13 mouse cellular contexts compared by ENCODE assay signal in genomic region chr4:82436656-82437055, GRCm38 (mm10).
DNase-seq lines count a peak whose midpoint lies in the region; ATAC-seq and TF ChIP-seq lines count a peak whose summit lies in the region.
"Had no signal": no experiment of that assay in that cellular context is flagged by ENCODE, and none has a peak within 500 bp of the region (broad histone marks: within the 10 kb centered on the region; RNA-seq: fewer than 3 reads in every experiment).

No protein-coding gene starts in this region.

- H3K4me3 ChIP-seq in heart, adult 2 months, result no peak overlapping the region
- no peak overlapping the region for H3K4me3 ChIP-seq in intestine, embryonic 15.5 days (replicated peaks)
- H3K4me3 ChIP-seq in intestine, postnatal 0 days (ENCODE audit: low read depth, low read length), result no peak overlapping the region
- H3K4me3 ChIP-seq in lung, postnatal 0 days (ENCODE audit: low read depth, low read length), result no peak overlapping the region
- no peak overlapping the region for H3K4me3 ChIP-seq in lung, adult 2 months (replicated peaks; ENCODE audit: extremely low read depth, low read depth, low read length)
- H3K4me3 ChIP-seq in stomach, embryonic 16.5 days (replicated peaks; ENCODE audit: low read length), result no peak overlapping the region
- H3K4me3 ChIP-seq: midbrain, embryonic 12.5 days had no signal

- no peak for TF ChIP-seq CTCF in heart, adult 2 months (IDR thresholded peaks at IDR 0.05)
- no peak for TF ChIP-seq CTCF in intestine, postnatal 0 days (IDR thresholded peaks at IDR 0.05; ENCODE audit: low read depth)
- no peak for TF ChIP-seq CTCF in lung, postnatal 0 days (IDR thresholded peaks at IDR 0.05)
- no peak for TF ChIP-seq CTCF in lung, adult 2 months (IDR thresholded peaks at IDR 0.05; ENCODE audit: insufficient read depth, low read length)

- no peak for TF ChIP-seq EP300 in heart, adult 2 months (IDR thresholded peaks at IDR 0.05; ENCODE audit: insufficient read depth, low read depth, low read length)
- TF ChIP-seq EP300 in lung, postnatal 0 days (IDR thresholded peaks at IDR 0.05), result no peak

- no peaks in the 10 kb centered on the region for H3K9me3 ChIP-seq in intestine, embryonic 15.5 days
- H3K9me3 ChIP-seq in intestine, postnatal 0 days (ENCODE audit: control insufficient read depth), result no peaks in the 10 kb centered on the region
- H3K9me3 ChIP-seq in lung, postnatal 0 days (ENCODE audit: low read length), result no peaks in the 10 kb centered on the region
- no peaks in the 10 kb centered on the region for H3K9me3 ChIP-seq in stomach, embryonic 16.5 days (replicated peaks; ENCODE audit: control insufficient read depth, low read length)
- H3K9me3 ChIP-seq: midbrain, embryonic 12.5 days had no signal

- peaks cover 54% of the 10 kb centered on the region for H3K36me3 ChIP-seq in heart, adult 2 months (ENCODE audit: control insufficient read depth, insufficient read depth, low read length)
- no peaks in the 10 kb centered on the region for H3K36me3 ChIP-seq in intestine, embryonic 15.5 days
- no peaks in the 10 kb centered on the region for H3K36me3 ChIP-seq in intestine, postnatal 0 days (ENCODE audit: control insufficient read depth, insufficient read depth)
- no peaks in the 10 kb centered on the region for H3K36me3 ChIP-seq in lung, postnatal 0 days (ENCODE audit: insufficient read depth, low read length)
- H3K36me3 ChIP-seq in stomach, embryonic 16.5 days (ENCODE audit: control insufficient read depth, insufficient read depth, low read length), result no peaks in the 10 kb centered on the region
- H3K36me3 ChIP-seq: midbrain, embryonic 12.5 days had no signal

- no peak for DNase-seq in heart, adult 2 months
- DNase-seq in heart, postnatal 10 days, result no peak
- no peak for DNase-seq in lung, postnatal 0 days (ENCODE audit: low spot score)
- no peak for DNase-seq in lung, adult 2 months
- DNase-seq in left cerebral cortex, postnatal 4 days, result no peak
- DNase-seq: cerebellum, adult 11-12 months; gastrocnemius, postnatal 25 days; lung, postnatal 4 days had no signal

- WGBS in heart, adult 2 months, result 40% methylated on average over 2 of the region's 2 CpGs
- 66% methylated on average over 2 of the region's 2 CpGs for WGBS in intestine, embryonic 15.5 days
- 56% methylated on average over 2 of the region's 2 CpGs for WGBS in intestine, postnatal 0 days
- 35% methylated on average over 2 of the region's 2 CpGs for WGBS in lung, postnatal 0 days
- 38% methylated on average over 2 of the region's 2 CpGs for WGBS in lung, adult 2 months
- 64% methylated on average over 2 of the region's 2 CpGs for WGBS in stomach, embryonic 16.5 days

- no peak for TF ChIP-seq POLR2A in heart, adult 2 months (IDR thresholded peaks at IDR 0.05; ENCODE audit: insufficient read depth, low read depth, low read length)
- TF ChIP-seq POLR2A in lung, adult 2 months (IDR thresholded peaks at IDR 0.05; ENCODE audit: borderline replicate concordance, extremely low read depth, low read depth, low read length), result no peak

- intact Hi-C loops in heart, adult 2 months (cut with DNase I), result loop anchor here (5.0 to 10.0 kb wide), 2 partner anchors 132 to 189 kb away; no protein-coding TSS in a partner anchor
- intact Hi-C loops in heart, postnatal 10 days (cut with DNase I), result loop anchor here (5.0 kb wide), 1 partner anchor 36 kb away; no protein-coding TSS in a partner anchor
- intact Hi-C loops in left cerebral cortex, postnatal 4 days (cut with DNase I), result no loop called here

- H3K4me2 ChIP-seq in intestine, embryonic 15.5 days (replicated peaks), result no peak overlapping the region
- no peak overlapping the region for H3K4me2 ChIP-seq in intestine, postnatal 0 days (replicated peaks; ENCODE audit: low read depth)
- H3K4me2 ChIP-seq in lung, postnatal 0 days (replicated peaks; ENCODE audit: low read depth, low read length), result peak overlapping the region; percentile 30
- no peak overlapping the region for H3K4me2 ChIP-seq in stomach, embryonic 16.5 days (ENCODE audit: low read depth, low read length)
- H3K4me2 ChIP-seq: midbrain, embryonic 12.5 days had no signal

- no peaks in the 10 kb centered on the region for H3K27me3 ChIP-seq in heart, adult 2 months (ENCODE audit: control insufficient read depth, insufficient read depth, low read length)
- no peaks in the 10 kb centered on the region for H3K27me3 ChIP-seq in intestine, embryonic 15.5 days (replicated peaks)
- H3K27me3 ChIP-seq in intestine, postnatal 0 days (replicated peaks; ENCODE audit: control insufficient read depth, insufficient read depth, low read length), result no peaks in the 10 kb centered on the region
- H3K27me3 ChIP-seq in lung, postnatal 0 days (replicated peaks; ENCODE audit: insufficient read depth, low read length), result no peaks in the 10 kb centered on the region
- H3K27me3 ChIP-seq in stomach, embryonic 16.5 days (ENCODE audit: control insufficient read depth, insufficient read depth, low read length), result no peaks in the 10 kb centered on the region
- H3K27me3 ChIP-seq: midbrain, embryonic 12.5 days had no signal

- no peak overlapping the region for H3K9ac ChIP-seq in heart, adult 2 months (ENCODE audit: low read depth, low read length)
- H3K9ac ChIP-seq in intestine, embryonic 15.5 days, result no peak overlapping the region
- H3K9ac ChIP-seq in intestine, postnatal 0 days (ENCODE audit: low read depth, low read length), result no peak overlapping the region
- H3K9ac ChIP-seq in lung, postnatal 0 days (replicated peaks; ENCODE audit: low read depth), result no peak overlapping the region
- H3K9ac ChIP-seq in stomach, embryonic 16.5 days (ENCODE audit: low read length), result no peak overlapping the region
- H3K9ac ChIP-seq: midbrain, embryonic 12.5 days had no signal

- H3K4me1 ChIP-seq in heart, adult 2 months (ENCODE audit: control insufficient read depth, insufficient read depth, low read length), result peaks cover 36% of the 10 kb centered on the region
- H3K4me1 ChIP-seq in intestine, embryonic 15.5 days (replicated peaks), result peaks cover 14% of the 10 kb centered on the region
- H3K4me1 ChIP-seq in intestine, postnatal 0 days (replicated peaks; ENCODE audit: control insufficient read depth, insufficient read depth, low read length), result 0 out of 2 replicates have a peak, but pooled peaks cover 3% of the 10 kb centered on the region
- H3K4me1 ChIP-seq in lung, postnatal 0 days (ENCODE audit: insufficient read depth, low read depth, low read length), result peaks cover 29% of the 10 kb centered on the region
- H3K4me1 ChIP-seq in lung, adult 2 months (ENCODE audit: control insufficient read depth, insufficient read depth, low read length), result peaks cover 32% of the 10 kb centered on the region
- peaks cover 58% of the 10 kb centered on the region for H3K4me1 ChIP-seq in stomach, embryonic 16.5 days (ENCODE audit: control insufficient read depth, insufficient read depth, low read length)

- peak overlapping the region; percentile 78 for H3K27ac ChIP-seq in heart, adult 2 months
- H3K27ac ChIP-seq in intestine, embryonic 15.5 days, result 0 out of 2 replicates have a peak overlapping the region, but pooled peaks have one; percentile 2
- H3K27ac ChIP-seq in intestine, postnatal 0 days (ENCODE audit: low read depth, low read length), result no peak overlapping the region
- H3K27ac ChIP-seq in lung, postnatal 0 days (ENCODE audit: low read length), result peak overlapping the region; percentile 71
- H3K27ac ChIP-seq in stomach, embryonic 16.5 days (ENCODE audit: low read length), result peak overlapping the region; percentile 69
- H3K27ac ChIP-seq: hindbrain, postnatal 0 days; midbrain, embryonic 12.5 days had no signal

- H3K79me2 ChIP-seq in heart, adult 2 months (replicated peaks; ENCODE audit: control insufficient read depth, insufficient read depth, low read length), result peaks cover 6% of the 10 kb centered on the region

- no peak for ATAC-seq in intestine, embryonic 15.5 days
- no peak for ATAC-seq in intestine, postnatal 0 days
- ATAC-seq in lung, postnatal 0 days, result no peak
- no peak for ATAC-seq in stomach, embryonic 16.5 days (ENCODE audit: insufficient read depth, low FRiP score)
- ATAC-seq: hindbrain, postnatal 0 days had no signal
